Comparison of ENCODE assay signal across 9 mouse cellular contexts in genomic region chr1:133039505-133039949, GRCm38 (mm10). TPM values are rescaled to one million over a fixed set of nuclear protein-coding genes. Genes with fewer than 3 reads are reported as not detected.
A peak's percentile ranks its signal among the peaks of the same experiment; 100 is the strongest.
DNase-seq lines count a peak whose midpoint lies in the region; ATAC-seq and TF ChIP-seq lines count a peak whose summit lies in the region.
"Had no signal": no experiment of that assay in that cellular context is flagged by ENCODE, and none has a peak within 500 bp of the region (broad histone marks: within the 10 kb centered on the region; RNA-seq: fewer than 3 reads in every experiment).

No protein-coding gene starts in this region.

- H3K4me1 ChIP-seq in MEL (ENCODE audit: control insufficient read depth in 1 of 2, insufficient read depth in 2 of 2, low read length in 2 of 2): no peaks in the 10 kb centered on the region
- H3K4me1 ChIP-seq in cortical plate, adult 2 months (ENCODE audit: control insufficient read depth, insufficient read depth, low read length): no peaks in the 10 kb centered on the region
- H3K4me1 ChIP-seq in heart, embryonic 16.5 days (ENCODE audit: control insufficient read depth, insufficient read depth, low read length): no peaks in the 10 kb centered on the region

- no peak for TF ChIP-seq POLR2A in MEL (IDR thresholded peaks at IDR 0.05; ENCODE audit: control insufficient read depth in 1 of 2, insufficient read depth in 1 of 2, low read depth in 1 of 2, low read length in 2 of 2, poor library complexity in 1 of 2)
- no peak for TF ChIP-seq POLR2A in cortical plate, adult 2 months (IDR thresholded peaks at IDR 0.05; ENCODE audit: extremely low read depth, insufficient read depth, low read length)

- DNase-seq in adrenal gland, postnatal 10 days: peak; percentile 66
- no peak for DNase-seq in adrenal gland, adult 8-10 months
- DNase-seq in MEL (ENCODE audit: low read depth, low spot score): peak; percentile 87
- peak; percentile 44 to 72 for DNase-seq in kidney, postnatal 25 days
- DNase-seq in lung, postnatal 4 days: peak; percentile 65 to 70
- peak; percentile 64 to 71 for DNase-seq in right cerebral cortex, adult 2 months (ENCODE audit: low spot score in 2 of 2)

- WGBS in heart, embryonic 16.5 days: 25% methylated on average over 4 of the region's 4 CpGs

- H3K36me3 ChIP-seq in MEL (ENCODE audit: control insufficient read depth in 1 of 2, insufficient read depth in 2 of 2, low read length in 2 of 2): no peaks in the 10 kb centered on the region
- no peaks in the 10 kb centered on the region for H3K36me3 ChIP-seq in heart, embryonic 16.5 days (ENCODE audit: control insufficient read depth, insufficient read depth)
- H3K36me3 ChIP-seq: liver, embryonic 15.5 days had no signal

- H3K4me2 ChIP-seq in heart, embryonic 16.5 days (ENCODE audit: low read depth, low read length): no peak overlapping the region
- H3K4me2 ChIP-seq: liver, embryonic 15.5 days had no signal

- peak; percentile 94 for TF ChIP-seq RAD21 in MEL (IDR thresholded peaks at IDR 0.05; ENCODE audit: low read depth, low read length)

- no peaks in the 10 kb centered on the region for H3K9me3 ChIP-seq in MEL (replicated peaks; ENCODE audit: insufficient read depth, low read length)
- no peaks in the 10 kb centered on the region for H3K9me3 ChIP-seq in heart, embryonic 16.5 days (replicated peaks; ENCODE audit: control insufficient read depth, low read length)
- H3K9me3 ChIP-seq: liver, embryonic 15.5 days had no signal

- H3K27me3 ChIP-seq in MEL (ENCODE audit: control insufficient read depth in 1 of 2, insufficient read depth in 2 of 2, low read length in 2 of 2): no peaks in the 10 kb centered on the region
- H3K27me3 ChIP-seq in heart, embryonic 16.5 days (ENCODE audit: control insufficient read depth, insufficient read depth, low read length): no peaks in the 10 kb centered on the region

- TF ChIP-seq CTCF in MEL (IDR thresholded peaks at IDR 0.05 in 2 of 3, conservative IDR thresholded peaks at IDR 0.05 in 1 of 3; ENCODE audit: control insufficient read depth in 1 of 3, insufficient read depth in 1 of 3, low read depth in 2 of 3, low read length in 3 of 3, poor library complexity in 1 of 3, severe bottlenecking in 1 of 3): peak; percentile 59 to 91 (median 80)
- peak; percentile 83 for TF ChIP-seq CTCF in cortical plate, adult 2 months (IDR thresholded peaks at IDR 0.05; ENCODE audit: extremely low read depth, insufficient read depth, low read length)

- H3K9ac ChIP-seq in MEL (ENCODE audit: control insufficient read depth, low read depth, low read length, poor library complexity, severe bottlenecking): no peak overlapping the region
- no peak overlapping the region for H3K9ac ChIP-seq in heart, embryonic 16.5 days (ENCODE audit: low read length)
- H3K9ac ChIP-seq: liver, embryonic 15.5 days had no signal

- no peak overlapping the region for H3K4me3 ChIP-seq in MEL (ENCODE audit: control insufficient read depth in 1 of 2, insufficient read depth in 1 of 2, low read depth in 2 of 2, low read length in 2 of 2)
- H3K4me3 ChIP-seq in cortical plate, adult 2 months (ENCODE audit: insufficient read depth, low read length): no peak overlapping the region
- H3K4me3 ChIP-seq in heart, embryonic 16.5 days (ENCODE audit: low read length): no peak overlapping the region
- H3K4me3 ChIP-seq: liver, embryonic 15.5 days had no signal

- H3K79me2 ChIP-seq in MEL (ENCODE audit: control insufficient read depth, insufficient read depth, low read length, poor library complexity): no peaks in the 10 kb centered on the region

- peak; percentile 84 for ATAC-seq in heart, embryonic 16.5 days (replicated peaks; ENCODE audit: extremely low read depth, insufficient read depth, low FRiP score)

- TF ChIP-seq EP300 in MEL (IDR thresholded peaks at IDR 0.05; ENCODE audit: low read depth in 1 of 2, low read length in 2 of 2): no peak

- no peak overlapping the region for H3K27ac ChIP-seq in MEL (ENCODE audit: control insufficient read depth, low read depth, low read length)
- H3K27ac ChIP-seq in cortical plate, adult 2 months (ENCODE audit: insufficient read depth, low read length): no peak overlapping the region
- no peak overlapping the region for H3K27ac ChIP-seq in heart, embryonic 16.5 days (ENCODE audit: low read length)
- H3K27ac ChIP-seq: liver, embryonic 15.5 days had no signal

TF ChIP-seq in MEL, 35 proteins besides CTCF, POLR2A, EP300 and RAD21:
- TF ChIP-seq MXI1 (IDR thresholded peaks at IDR 0.05; ENCODE audit: low read depth, low read length) (0 out of 2 replicates have a peak, but pooled peaks have one; percentile 23), ZC3H11A (IDR thresholded peaks at IDR 0.05; ENCODE audit: low read depth, low read length) (peak; percentile 87), MAZ (IDR thresholded peaks at IDR 0.05; ENCODE audit: low read depth, low read length) (0 out of 2 replicates have a peak, but pooled peaks have one; percentile 47), USF1 (IDR thresholded peaks at IDR 0.05; ENCODE audit: low read depth, low read length) (no peak), BHLHE40 (IDR thresholded peaks at IDR 0.05; ENCODE audit: borderline replicate concordance, low read depth, low read length) (0 out of 2 replicates have a peak, but pooled peaks have one; percentile 8), TCF12 (IDR thresholded peaks at IDR 0.05; ENCODE audit: low read depth, low read length) (no peak), SMC3 (IDR thresholded peaks at IDR 0.05; ENCODE audit: low read depth, low read length) (peak; percentile 84), SIN3A (IDR thresholded peaks at IDR 0.05; ENCODE audit: low read length) (peak; percentile 68), UBTF (IDR thresholded peaks at IDR 0.05; ENCODE audit: borderline replicate concordance, insufficient read depth, low read depth, low read length) (no peak), JUND (IDR thresholded peaks at IDR 0.05; ENCODE audit: low read depth, low read length) (no peak; the same call in 1 of the 2 replicates), MYC (IDR thresholded peaks at IDR 0.05; ENCODE audit: low read depth, low read length) (peak; percentile 77; the same call in 1 of the 2 replicates), E2F4 (IDR thresholded peaks at IDR 0.05; ENCODE audit: borderline replicate concordance, low read depth, low read length) (no peak), POLR2AphosphoS2 (IDR thresholded peaks at IDR 0.05; ENCODE audit: low read length) (no peak), CHD1 (IDR thresholded peaks at IDR 0.05; ENCODE audit: low read depth, low read length) (no peak), MYB (IDR thresholded peaks at IDR 0.05; ENCODE audit: low read depth, low read length) (no peak), ZNF384 (IDR thresholded peaks at IDR 0.05; ENCODE audit: low read depth, low read length) (0 out of 2 replicates have a peak, but pooled peaks have one; percentile 5), ZKSCAN1 (IDR thresholded peaks at IDR 0.05; ENCODE audit: low read depth, low read length) (no peak)
TF ChIP-seq in MEL: peak in this region for 8.

RNA-seq across cellular contexts. Expression of gene Pik3c2b, which starts 5.9 kb away (rescaled TPM):
- 10 to 100 TPM in 1 of 2 experiments, 1 to 10 TPM in 1; 8.8 to 14.1 TPM for total RNA-seq in adrenal gland, postnatal 10 days (2021)
- 10 to 100 TPM in 2 of 4 experiments, 1 to 10 TPM in 2; 6.1 to 12.5 (median 8.5) TPM for total RNA-seq in adrenal gland, adult 8-10 months (2022)
- total RNA-seq in MEL (2012; rRNA removed): 2.9 TPM in 2 replicates
- 1 to 10 TPM in 1 of 2 experiments, not detected in 1; 3.2 TPM for polyA plus RNA-seq in MEL (2012; ENCODE audit: insufficient read depth in 1 of 2, insufficient read length in 2 of 2, low read depth in 1 of 2, low replicate concordance in 2 of 2, missing spikeins in 1 of 2)
- polyA plus RNA-seq in cortical plate, adult 2 months (2012; rRNA removed): 11.1 and 12.0 TPM in 2 replicates
- 9.5 and 10.1 TPM in 2 replicates for polyA plus RNA-seq in heart, embryonic 16.5 days (2015; fragmentation: Nextera tagmentation; extraction: Ambion mirVana)

RNA-seq across cellular contexts. Expression of gene Mdm4, which starts 9.2 kb away (rescaled TPM):
- total RNA-seq in adrenal gland, postnatal 10 days (2021): 100 to 1,000 TPM in 1 of 2 experiments, 10 to 100 TPM in 1; 58.5 to 101 TPM
- 100 to 1,000 TPM in 2 of 4 experiments, 10 to 100 TPM in 2; 58.6 to 172 (median 91.8) TPM for total RNA-seq in adrenal gland, adult 8-10 months (2022)
- total RNA-seq in MEL (2012; rRNA removed): 19.8 and 23.5 TPM in 2 replicates
- 10 to 100 TPM in 1 of 2 experiments, not detected in 1; 28.1 TPM for polyA plus RNA-seq in MEL (2012; ENCODE audit: insufficient read depth in 1 of 2, insufficient read length in 2 of 2, low read depth in 1 of 2, low replicate concordance in 2 of 2, missing spikeins in 1 of 2)
- polyA plus RNA-seq in cortical plate, adult 2 months (2012; rRNA removed): 67.3 and 68.3 TPM in 2 replicates
- polyA plus RNA-seq in heart, embryonic 16.5 days (2015; fragmentation: Nextera tagmentation; extraction: Ambion mirVana): 20.7 and 25.6 TPM in 2 replicates
